Mouse (Mus musculus) right cerebral cortex, postnatal 14 days (tissue): ENCODE measurements around the gene Pmfbp1.
"Not testable (repeated sequence)": the region's sequence is repeated elsewhere in the genome, so short reads cannot be mapped to it uniquely, and the experiment has no call there.

Experiments used
- DNase-seq: peaks from one replicate; pipeline ENCODE4 v3.0.0; 2022

The Pmfbp1 gene

GRCm38 (mm10) chr8:109493727-109494126, at the start of gene Pmfbp1:
Pmfbp1 (plus strand) TSS chr8:109494027.
- DNase-seq: no peak

- DNase-seq: not testable (repeated sequence)
These were observed 46.9 kb upstream of the Pmfbp1 start for GRCm38 (mm10) chr8:109446896-109447295.

GRCm38 (mm10) chr8:109451000-109451399, 42.8 kb upstream of the Pmfbp1 start:
- no peak for DNase-seq

DNA sequence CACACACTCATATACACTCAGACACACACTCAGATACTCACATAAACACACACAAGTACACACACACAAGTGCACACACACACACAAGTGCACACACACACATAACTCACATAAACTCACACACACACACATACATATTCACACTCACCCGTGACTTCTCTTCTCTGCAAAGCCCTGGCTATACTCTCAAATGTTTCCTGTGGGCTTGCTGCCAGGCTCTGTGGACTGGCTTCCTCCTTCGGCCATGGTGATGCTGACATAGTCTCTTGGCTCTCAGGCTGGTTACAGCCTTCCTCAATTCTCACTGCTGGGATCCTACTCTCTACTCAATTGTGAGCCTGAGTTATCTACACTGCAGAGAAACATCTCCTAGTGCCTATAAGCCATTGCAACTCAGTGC, 38.7 kb upstream of the Pmfbp1 start:
- DNase-seq: peak; percentile 35

GRCm38 (mm10) chr8:109457387-109457786, 36.4 kb upstream of the Pmfbp1 start:
- no peak for DNase-seq

DNA sequence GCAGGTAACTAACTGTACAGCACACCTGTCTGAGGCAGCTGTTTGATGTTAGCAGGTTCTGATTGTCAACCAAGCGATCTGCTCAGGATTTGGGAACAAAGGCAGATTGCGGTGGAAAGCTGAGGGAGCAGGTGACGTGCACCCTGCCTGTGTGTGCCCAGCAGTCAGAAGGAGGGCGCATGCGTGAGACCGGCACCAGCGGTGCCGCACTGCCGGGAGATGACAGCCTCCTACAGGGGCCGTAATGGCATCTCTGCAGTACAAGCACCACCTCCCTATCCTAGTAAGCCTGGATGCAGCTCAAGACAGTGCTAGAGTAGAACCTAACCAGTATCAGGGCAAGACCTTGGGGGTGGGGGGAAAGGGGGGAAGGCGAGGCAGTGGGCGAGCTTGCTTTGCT, 35.2 kb upstream of the Pmfbp1 start:
- DNase-seq: peak; percentile 51

DNA sequence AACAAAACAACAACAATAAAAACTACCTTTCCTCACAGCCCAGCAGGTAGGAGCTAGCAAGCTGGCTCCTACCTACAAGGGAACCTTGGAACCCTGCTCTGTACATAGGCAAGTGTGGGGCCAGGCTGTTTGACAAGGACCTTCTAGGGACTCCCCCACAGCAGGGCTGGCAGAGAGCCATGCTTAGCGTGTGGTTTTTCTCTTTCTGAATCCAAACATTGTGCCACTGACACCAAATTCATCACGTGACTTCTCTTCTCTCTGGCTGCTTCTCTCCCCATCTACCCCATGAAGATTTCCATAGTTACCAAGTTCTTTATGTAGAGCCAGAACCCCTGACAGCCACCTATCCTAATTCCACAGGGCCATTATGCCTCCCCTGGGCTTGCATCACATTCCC, 30.8 kb upstream of the Pmfbp1 start:
- peak; percentile 33 for DNase-seq

DNA sequence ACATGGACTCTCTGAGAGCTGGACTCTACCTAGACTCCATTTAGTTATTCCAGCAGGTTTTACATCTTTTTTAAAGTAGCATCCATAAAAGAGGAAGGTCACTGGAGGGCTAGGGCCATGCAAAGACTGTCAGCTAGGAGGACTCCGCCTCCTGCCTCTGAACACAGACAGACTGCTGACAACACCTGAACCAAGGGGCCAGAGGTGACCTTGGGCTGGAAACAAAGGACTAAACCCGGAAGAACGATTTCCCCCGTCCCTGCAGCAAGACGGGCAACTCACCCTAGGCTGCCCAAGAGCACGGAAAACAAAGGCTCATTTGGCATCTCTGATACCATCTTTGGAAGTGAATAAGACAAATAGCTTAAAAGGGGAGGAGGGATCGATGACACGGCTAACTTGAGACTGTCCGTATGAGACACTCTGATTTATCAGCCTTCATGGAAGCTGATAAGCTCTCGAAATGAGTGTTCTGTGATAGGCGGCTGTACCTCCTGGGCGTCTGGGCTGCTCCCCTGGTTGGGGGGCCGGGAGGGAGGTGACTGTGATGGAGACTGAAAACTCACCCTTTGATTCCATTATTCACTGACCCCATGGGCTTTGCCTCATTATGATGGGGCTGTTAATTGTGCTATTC, 30.0 kb upstream of the Pmfbp1 start:
- DNase-seq: no peak

GRCm38 (mm10) chr8:109464451-109464891, 29.4 kb upstream of the Pmfbp1 start:
- peak; percentile 60 for DNase-seq

- DNase-seq: no peak
These were observed 28.8 kb upstream of the Pmfbp1 start for GRCm38 (mm10) chr8:109465056-109465455.

- DNase-seq: no peak
These were observed 28.1 kb upstream of the Pmfbp1 start for GRCm38 (mm10) chr8:109465761-109466160.

DNA sequence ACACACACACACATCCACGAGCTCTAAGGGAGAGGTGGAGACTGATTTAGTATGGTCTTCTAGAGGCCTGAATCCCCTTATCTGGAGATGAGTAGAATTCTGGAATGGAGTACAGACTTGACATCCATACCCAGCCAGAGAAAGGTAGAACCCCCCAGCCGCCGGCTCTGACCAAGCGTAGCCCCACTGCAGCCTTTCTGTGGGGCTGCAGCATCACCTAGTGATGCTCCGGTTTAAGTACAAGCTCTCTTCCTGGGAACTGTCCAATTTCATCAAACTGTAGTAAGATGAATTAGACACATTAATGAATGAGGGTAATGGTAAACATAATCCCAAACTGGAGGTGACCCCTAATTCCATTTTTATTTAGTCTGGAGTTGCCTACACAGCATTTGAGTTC, 26.3 kb upstream of the Pmfbp1 start:
- peak; percentile 33 for DNase-seq

DNA sequence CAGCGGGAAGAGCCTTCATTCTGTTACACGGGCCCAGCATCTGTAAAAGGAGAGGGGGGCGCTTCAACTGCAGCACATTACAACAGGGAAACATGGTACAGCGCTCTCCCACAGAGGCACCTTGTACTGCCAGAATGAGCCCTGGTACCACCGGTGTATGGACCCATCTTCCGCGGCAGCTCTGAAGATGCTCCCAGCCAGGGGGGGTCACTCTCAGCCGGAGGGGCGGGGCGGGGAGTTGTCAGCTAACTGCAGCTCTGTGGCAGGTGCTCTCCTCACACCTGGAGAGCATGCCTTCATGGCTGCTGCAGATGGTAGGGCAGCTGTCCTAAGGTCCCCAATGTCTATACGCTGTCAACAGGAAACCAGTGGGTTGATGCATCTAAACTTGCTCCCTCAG, 25.7 kb upstream of the Pmfbp1 start:
- no peak for DNase-seq

- DNase-seq: no peak
These were observed 22.0 kb upstream of the Pmfbp1 start for GRCm38 (mm10) chr8:109471876-109472275.

- DNase-seq: no peak
These were observed 21.4 kb upstream of the Pmfbp1 start for GRCm38 (mm10) chr8:109472400-109472799.

DNA sequence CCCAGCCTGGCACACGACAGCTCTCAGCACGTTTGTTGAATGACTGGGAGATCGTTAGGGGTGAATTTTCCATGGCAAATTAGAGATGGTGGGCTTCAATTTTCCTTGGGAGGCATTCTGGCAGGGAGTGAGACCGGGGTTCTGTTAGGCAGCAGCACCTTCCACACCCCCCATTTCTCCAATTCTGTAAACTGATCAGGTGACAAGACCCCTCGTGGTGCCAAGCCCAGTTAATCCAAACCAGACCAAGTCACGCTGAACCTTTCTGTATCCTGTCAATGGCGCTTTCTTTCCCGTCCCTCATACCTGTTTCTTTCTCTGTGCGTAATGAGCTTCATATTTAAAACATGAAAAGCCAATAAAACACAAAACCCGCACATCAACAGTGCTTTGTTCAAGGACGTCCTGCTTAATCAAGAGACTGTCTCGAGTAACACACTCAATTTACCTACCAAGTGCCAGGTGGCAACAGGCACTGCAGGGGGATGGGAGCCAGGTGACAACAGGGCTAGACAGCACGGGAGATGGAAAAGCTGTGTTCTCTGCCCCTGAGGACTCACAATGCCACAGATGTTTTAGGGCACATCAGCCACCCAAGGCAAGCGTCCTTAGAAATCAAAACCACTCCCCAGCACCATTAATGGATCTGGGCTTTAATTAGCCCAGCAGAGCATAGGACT, 19.2 kb upstream of the Pmfbp1 start:
- no peak for DNase-seq

DNA sequence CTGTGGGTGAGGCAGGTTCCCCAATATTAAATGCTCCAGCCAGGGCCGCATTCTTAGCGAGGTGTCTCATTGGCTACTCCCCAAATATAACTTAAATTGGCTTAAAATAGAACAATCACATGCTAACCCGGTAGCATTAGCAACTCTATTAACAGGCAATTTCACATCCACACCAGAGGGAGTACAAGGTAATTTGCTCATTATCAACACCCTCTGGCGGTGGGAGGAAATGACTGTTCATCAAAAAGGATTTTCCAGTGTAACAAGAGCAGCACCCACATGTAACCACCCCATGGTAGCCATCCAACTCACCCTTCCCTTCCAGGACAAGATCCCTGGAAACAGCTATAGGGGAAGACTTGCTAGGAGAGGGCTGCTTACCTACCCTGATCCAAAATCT, 18.4 kb upstream of the Pmfbp1 start:
- DNase-seq: no peak

DNA sequence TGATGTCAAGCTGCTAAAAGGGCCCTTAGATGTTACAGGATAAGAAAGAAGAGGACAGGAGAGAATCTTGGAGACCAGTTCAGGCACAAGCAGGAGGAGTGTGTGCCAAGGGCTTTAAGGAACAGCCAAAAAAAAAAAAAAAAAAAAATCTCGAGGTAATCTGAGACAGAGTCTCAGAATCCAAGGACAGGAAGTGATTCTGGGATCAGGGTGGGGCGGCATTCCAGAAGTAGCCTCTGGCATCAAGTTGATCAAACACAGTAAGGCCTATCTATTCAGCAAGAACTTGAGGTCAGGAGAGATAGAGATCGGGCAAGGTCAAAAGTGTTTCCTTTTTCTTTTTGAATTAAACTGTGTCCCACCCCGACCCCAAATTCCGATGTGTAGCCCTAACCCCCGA, 15.2 kb upstream of the Pmfbp1 start:
- DNase-seq: no peak

- no peak for DNase-seq
These were observed 9.1 kb upstream of the Pmfbp1 start for GRCm38 (mm10) chr8:109484741-109485140.

GRCm38 (mm10) chr8:109485530-109485929, 8.3 kb upstream of the Pmfbp1 start:
- DNase-seq: no peak

- no peak for DNase-seq
These were observed 1.0 kb upstream of the Pmfbp1 start for GRCm38 (mm10) chr8:109492785-109493184.

DNA sequence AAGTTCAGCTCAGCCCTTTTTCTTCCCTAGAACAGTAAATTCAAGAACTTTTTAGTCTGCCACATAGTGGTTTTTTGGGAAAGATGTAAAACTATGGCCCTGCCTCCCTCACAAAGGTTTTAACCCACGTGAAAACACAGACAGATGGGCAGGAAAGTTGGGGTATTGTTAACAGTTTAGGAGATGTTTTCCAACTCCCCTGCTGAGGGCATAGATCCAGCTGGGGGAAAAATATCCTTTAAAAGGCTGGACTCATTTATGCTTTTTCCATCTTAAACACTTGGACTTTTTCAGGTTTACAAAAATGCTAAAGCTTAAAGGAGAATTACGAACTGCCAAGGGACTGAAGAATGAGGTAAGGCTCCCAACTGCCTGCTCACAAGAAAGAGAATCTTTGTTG, 774 bp downstream of the Pmfbp1 start:
- DNase-seq: no peak

GRCm38 (mm10) chr8:109497431-109497830, 3.6 kb downstream of the Pmfbp1 start:
- no peak for DNase-seq

- DNase-seq: no peak
These were observed 5.3 kb downstream of the Pmfbp1 start for GRCm38 (mm10) chr8:109499009-109499717.
